Mouse (Mus musculus) myocyte (in vitro differentiated cells): ENCODE measurements around the gene Smoc2.

Experiments used
- CEBPB ChIP-seq: IDR thresholded peaks from 2 replicates; pipeline ENCODE4 v1.6.1; 2011; ENCODE audit warnings: mild to moderate bottlenecking, moderate library complexity; ENCODE audit not compliant: poor library complexity, insufficient read depth, severe bottlenecking
- E2F4 ChIP-seq: IDR thresholded peaks from one replicate; pipeline ENCODE4 v1.6.1; 2011; ENCODE audit warnings: mild to moderate bottlenecking, control low read depth, moderate library complexity; ENCODE audit not compliant: insufficient read depth
- MAX ChIP-seq: IDR thresholded peaks from one replicate; pipeline ENCODE4 v1.6.1; 2011; ENCODE audit warnings: low read depth, mild to moderate bottlenecking, control low read depth
- MYOD1 ChIP-seq, 3 experiments: IDR thresholded peaks; one replicate each; pipeline ENCODE4 v1.6.1; 2011; ENCODE audit warnings: control low read depth in 2 of 3, low read depth in 2 of 3, mild to moderate bottlenecking in 2 of 3, moderate library complexity in 1 of 3; ENCODE audit not compliant: insufficient read length in 2 of 3, control insufficient read depth in 1 of 3
- POLR2A ChIP-seq: IDR thresholded peaks from one replicate; pipeline ENCODE4 v1.6.1; 2011; ENCODE audit warnings: low read depth, mild to moderate bottlenecking, control low read depth, moderate library complexity; ENCODE audit not compliant: insufficient read length
- POLR2AphosphoS2 ChIP-seq: IDR thresholded peaks from one replicate; pipeline ENCODE4 v1.6.1; 2011; ENCODE audit warnings: low read depth, control low read depth; ENCODE audit not compliant: insufficient read length
- REST ChIP-seq: IDR thresholded peaks from one replicate; pipeline ENCODE4 v1.6.1; 2011; ENCODE audit warnings: mild to moderate bottlenecking, control low read depth, moderate library complexity; ENCODE audit not compliant: insufficient read depth, insufficient read length
- TCF12 ChIP-seq: IDR thresholded peaks from one replicate; pipeline ENCODE4 v1.6.1; 2011; ENCODE audit warnings: mild to moderate bottlenecking, control low read depth; ENCODE audit not compliant: poor library complexity, insufficient read depth, severe bottlenecking
- USF1 ChIP-seq: IDR thresholded peaks from one replicate; pipeline ENCODE4 v1.6.1; 2011; ENCODE audit warnings: low read depth, mild to moderate bottlenecking, control low read depth, moderate library complexity

DNA sequence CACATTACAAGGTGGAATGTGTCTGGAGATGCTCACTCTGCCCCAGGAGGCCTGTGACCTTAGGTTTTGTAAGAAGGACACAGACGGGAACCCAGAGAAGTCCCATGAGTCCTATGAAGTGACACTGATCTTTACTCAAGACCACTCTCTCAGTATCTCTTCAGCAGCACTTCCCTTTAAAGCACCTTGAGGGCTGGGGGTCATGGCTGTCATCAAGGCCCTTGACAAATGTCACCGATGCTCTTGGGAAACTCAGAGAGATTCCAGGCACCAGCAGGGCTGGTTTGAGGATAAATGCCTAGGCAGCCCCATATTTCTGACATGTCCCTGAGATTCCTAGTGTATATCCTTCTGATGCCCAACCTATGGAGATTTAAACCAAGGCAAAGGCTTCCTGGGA, 113.1 kb downstream of the Smoc2 start:
- no peak for TF ChIP-seq POLR2A
- TF ChIP-seq MYOD1 (IDR thresholded peaks at IDR 0.05; ENCODE audit: control insufficient read depth in 1 of 3, insufficient read length in 2 of 3, low read depth in 2 of 3): no peak
- no peak for TF ChIP-seq TCF12
- no peak for TF ChIP-seq POLR2AphosphoS2
- TF ChIP-seq MAX: no peak
- TF ChIP-seq E2F4: no peak
- TF ChIP-seq USF1: no peak
- TF ChIP-seq REST: no peak
- no peak for TF ChIP-seq CEBPB
